Mouse (Mus musculus) ES-Bruce4 (cell line): ENCODE measurements around the gene Zfp697. TPM values are rescaled to one million over a fixed set of nuclear protein-coding genes. Genes with fewer than 3 reads are reported as not detected.

Experiments
- H3K27ac ChIP-seq: 2 replicates; pipeline ENCODE4 v1.5.1; 2012; ENCODE audit warnings: low read length, inconsistent platforms; ENCODE audit not compliant: insufficient read depth
- H3K27me3 ChIP-seq: 2 replicates; pipeline ENCODE4 v1.6.1; 2012; ENCODE audit warnings: mild to moderate bottlenecking, low read length, inconsistent platforms; ENCODE audit not compliant: control insufficient read depth, poor library complexity, insufficient read depth, severe bottlenecking
- H3K36me3 ChIP-seq: 2 replicates; pipeline ENCODE4 v1.6.1; 2012; ENCODE audit warnings: inconsistent platforms, mild to moderate bottlenecking, low read length, moderate library complexity; ENCODE audit not compliant: control insufficient read depth, poor library complexity, insufficient read depth, severe bottlenecking
- H3K4me1 ChIP-seq: one replicate; pipeline ENCODE4 v1.8.1; 2011; ENCODE audit warnings: low read length; ENCODE audit not compliant: control insufficient read depth, insufficient read depth
- H3K4me3 ChIP-seq: 2 replicates; pipeline ENCODE4 v1.5.1; 2011; ENCODE audit warnings: low read depth, mild to moderate bottlenecking, low read length
- H3K9ac ChIP-seq: 2 replicates; pipeline ENCODE4 v1.6.1; 2012; ENCODE audit warnings: low read depth, mild to moderate bottlenecking, inconsistent platforms; ENCODE audit not compliant: poor library complexity, severe bottlenecking
- H3K9me3 ChIP-seq: replicated peaks from 2 replicates; pipeline ENCODE4 v1.6.1; 2012; ENCODE audit warnings: mild to moderate bottlenecking, low read length, inconsistent platforms; ENCODE audit not compliant: control insufficient read depth, poor library complexity, insufficient read depth, severe bottlenecking
- CTCF ChIP-seq: IDR thresholded peaks from one replicate; pipeline ENCODE4 v1.8.1; 2011; ENCODE audit warnings: low read depth, low read length
- EP300 ChIP-seq: IDR thresholded peaks from 2 replicates; pipeline ENCODE4 v1.6.1; 2011; ENCODE audit warnings: low read depth, low read length; ENCODE audit not compliant: insufficient read depth
- POLR2A ChIP-seq: IDR thresholded peaks from one replicate; pipeline ENCODE4 v1.8.1; 2011; ENCODE audit warnings: low read length; ENCODE audit not compliant: insufficient read depth
- polyA plus RNA-seq: library from polyadenylated mRNA; stranded (reverse); fragments of >200 nt; gene quantifications from 2 replicates; pipeline ENCODE4 v1.2.4, GENCODE M21; 2011; ENCODE audit warnings: low read depth; ENCODE audit not compliant: missing spikeins, insufficient read depth, insufficient read length

The Zfp697 gene
- polyA plus RNA-seq, 1 experiment = 8.2 TPM

- H3K9ac ChIP-seq = no peak overlapping the region
- H3K27ac ChIP-seq = no peak overlapping the region
- H3K4me1 ChIP-seq = no peaks in the 10 kb centered on the region
- no peaks in the 10 kb centered on the region for H3K36me3 ChIP-seq
- no peak overlapping the region for H3K4me3 ChIP-seq
- TF ChIP-seq POLR2A (no peak), EP300 (no peak), CTCF (no peak)
- H3K9me3 ChIP-seq = no peaks in the 10 kb centered on the region
- H3K27me3 ChIP-seq = no peaks in the 10 kb centered on the region
Measured at GRCm38 (mm10) chr3:98422926-98423325, 40.7 kb downstream of the Zfp697 start.

DNA sequence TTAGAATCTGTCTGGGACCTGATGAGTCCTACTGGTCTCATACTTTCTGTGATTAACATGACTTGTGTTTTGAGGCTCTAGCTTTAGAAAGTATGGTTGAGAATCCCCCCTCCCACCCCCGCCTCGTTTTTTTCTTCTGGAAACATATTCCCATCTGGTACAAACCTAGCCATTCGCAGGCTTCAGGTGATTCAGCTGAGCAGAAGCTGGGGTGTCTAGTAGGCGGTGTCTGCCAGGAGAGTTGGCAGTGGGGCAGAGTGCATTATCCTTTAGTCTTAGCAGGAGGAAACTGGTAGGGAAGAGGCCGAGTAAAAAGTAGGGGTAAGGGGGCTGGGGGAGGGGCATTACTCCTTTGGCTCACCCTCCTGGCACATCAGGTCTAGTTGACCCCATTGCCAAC, 44.5 kb downstream of the Zfp697 start:
- H3K36me3 ChIP-seq = no peaks in the 10 kb centered on the region
- peak overlapping the region; percentile 76; the same call in 1 of the 2 replicates for H3K4me3 ChIP-seq
- peaks cover 8% of the 10 kb centered on the region; the same call in 1 of the 2 replicates for H3K27me3 ChIP-seq
- no peak overlapping the region for H3K27ac ChIP-seq
- H3K9me3 ChIP-seq = no peaks in the 10 kb centered on the region
- TF ChIP-seq EP300 (no peak), POLR2A (no peak), CTCF (no peak)
- no peak overlapping the region for H3K9ac ChIP-seq
- no peaks in the 10 kb centered on the region for H3K4me1 ChIP-seq

GRCm38 (mm10) chr3:98427260-98427599, 45.0 kb downstream of the Zfp697 start:
- TF ChIP-seq POLR2A (no peak), CTCF (no peak), EP300 (no peak)
- Histone ChIP-seq H3K9me3 (no peaks in the 10 kb centered on the region), H3K9ac (no peak overlapping the region), H3K4me3 (peak overlapping the region; percentile 76), H3K27ac (no peak overlapping the region), H3K4me1 (no peaks in the 10 kb centered on the region), H3K27me3 (peaks cover 8% of the 10 kb centered on the region; the same call in 1 of the 2 replicates), H3K36me3 (no peaks in the 10 kb centered on the region)

GRCm38 (mm10) chr3:98427600-98428448, 45.6 kb downstream of the Zfp697 start:
- Histone ChIP-seq H3K4me1 (no peaks in the 10 kb centered on the region), H3K36me3 (no peaks in the 10 kb centered on the region), H3K9ac (peak overlapping the region; percentile 54), H3K4me3 (peak overlapping the region; percentile 76), H3K27me3 (peaks cover 8% of the 10 kb centered on the region; the same call in 1 of the 2 replicates), H3K27ac (no peak overlapping the region), H3K9me3 (no peaks in the 10 kb centered on the region)
- TF ChIP-seq EP300 (no peak), POLR2A (peak; percentile 42)

- Histone ChIP-seq H3K9ac (peak overlapping the region; percentile 54), H3K27ac (no peak overlapping the region), H3K4me1 (no peaks in the 10 kb centered on the region), H3K36me3 (no peaks in the 10 kb centered on the region), H3K4me3 (peak overlapping the region; percentile 76), H3K27me3 (peaks cover 8% of the 10 kb centered on the region; the same call in 1 of the 2 replicates), H3K9me3 (no peaks in the 10 kb centered on the region)
- no peak for TF ChIP-seq CTCF
- TF ChIP-seq EP300 = no peak
- TF ChIP-seq POLR2A = no peak
Measured at GRCm38 (mm10) chr3:98428449-98428775, 46.2 kb downstream of the Zfp697 start.

DNA sequence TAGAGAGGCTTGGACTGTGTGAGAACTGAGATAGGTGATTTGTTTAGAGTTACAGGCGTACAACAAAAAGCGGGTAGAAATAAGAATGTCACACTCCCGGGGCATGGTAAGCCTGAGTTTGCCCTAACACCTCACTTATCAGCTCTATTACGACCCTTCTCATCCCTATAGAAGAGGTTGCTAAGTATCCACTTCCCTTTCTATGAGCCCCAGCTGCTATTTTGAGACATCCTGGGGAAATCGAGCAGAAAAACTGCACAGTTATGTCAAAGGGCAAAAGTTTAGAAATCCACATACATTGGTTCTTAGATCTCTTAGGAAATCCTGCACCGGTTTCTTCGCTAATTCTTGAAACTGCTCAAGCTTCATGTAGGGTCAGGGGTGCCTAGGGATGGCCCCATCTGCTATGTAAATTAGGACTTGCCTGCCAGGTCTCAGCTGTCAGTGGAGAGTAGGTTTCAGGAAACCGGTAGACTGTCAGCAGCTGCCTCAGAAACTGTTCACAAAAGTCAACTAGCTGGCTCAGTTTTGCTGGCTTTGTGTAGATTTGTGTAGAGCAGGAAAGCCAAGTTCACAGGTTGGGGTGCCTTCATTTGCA, 46.8 kb downstream of the Zfp697 start:
- no peak for TF ChIP-seq EP300
- TF ChIP-seq POLR2A = no peak
- no peak for TF ChIP-seq CTCF
- Histone ChIP-seq H3K4me1 (no peaks in the 10 kb centered on the region), H3K36me3 (no peaks in the 10 kb centered on the region), H3K27me3 (peaks cover 8% of the 10 kb centered on the region; the same call in 1 of the 2 replicates), H3K27ac (no peak overlapping the region), H3K9me3 (no peaks in the 10 kb centered on the region), H3K4me3 (no peak overlapping the region), H3K9ac (no peak overlapping the region)
